Mouse (Mus musculus) cerebellum, adult 2 months (tissue): ENCODE results near the gene Ror2.

Experiments used
- CTCF ChIP-seq: fragments of 200-500 bp; IDR thresholded peaks from 2 replicates; pipeline ENCODE4 v1.5.1; 2011; ENCODE audit warnings: low read depth, mild to moderate bottlenecking, control low read depth, low read length, moderate library complexity, borderline replicate concordance; ENCODE audit not compliant: insufficient read depth
- POLR2A ChIP-seq: fragments of 200-500 bp; IDR thresholded peaks from 2 replicates; pipeline ENCODE4 v1.6.1; 2011; ENCODE audit warnings: low read length, control low read depth, borderline replicate concordance; ENCODE audit not compliant: insufficient read depth

DNA sequence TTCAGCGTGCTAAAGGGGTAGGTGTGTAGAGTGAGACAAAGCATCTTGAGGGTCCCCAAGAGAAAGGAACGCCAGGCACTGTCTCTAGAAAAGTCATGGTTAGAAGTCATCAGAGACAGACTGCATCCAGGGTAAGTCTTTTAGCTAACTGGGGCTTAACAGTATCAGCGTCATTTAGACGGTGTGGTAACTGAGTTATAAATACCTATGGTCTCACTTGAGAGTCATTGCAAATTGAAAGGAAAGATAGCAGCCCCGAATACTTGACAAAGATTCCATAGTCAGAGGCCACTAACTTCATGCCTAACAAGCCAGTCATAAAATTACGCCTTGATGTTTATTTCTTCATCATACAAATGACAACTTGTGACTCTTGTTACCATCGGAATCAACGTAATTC lies 191.3 kb downstream of the Ror2 start:
- no peak for TF ChIP-seq POLR2A
- no peak for TF ChIP-seq CTCF
